Mouse (Mus musculus): Measurements from ENCODE around the gene Sptbn1. TPM values are rescaled to one million over a fixed set of nuclear protein-coding genes. Genes with fewer than 3 reads are reported as not detected.

The Sptbn1 gene
- polyA plus RNA-seq, 1 experiment from 2014 or later: 110 TPM

DNA sequence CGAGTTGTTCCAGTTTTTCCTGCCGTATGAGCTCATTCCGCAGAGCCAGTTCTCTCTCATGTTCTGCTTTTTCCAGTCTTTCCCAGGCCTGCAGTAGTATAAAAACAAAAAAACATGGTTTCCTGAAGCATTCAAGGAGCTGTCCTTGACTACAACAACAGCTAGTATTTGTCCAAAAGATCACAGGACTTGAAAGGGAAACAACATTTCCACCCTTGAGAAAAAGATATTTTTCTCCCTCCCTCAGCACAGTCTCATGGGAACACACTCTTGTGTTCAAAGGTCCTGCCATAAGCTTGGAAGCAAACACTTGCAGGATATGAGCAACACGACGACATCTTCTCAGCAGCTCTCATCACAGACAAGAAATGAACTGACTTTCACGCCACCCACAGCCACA is 124.9 kb downstream of the Sptbn1 start:
- Histone ChIP-seq H3K9me3 (replicated peaks; ENCODE audit: control insufficient read depth, low read length) (no peaks in the 10 kb centered on the region), H3K27ac (ENCODE audit: low read length) (no peak overlapping the region), H3K4me3 (replicated peaks; ENCODE audit: low read length) (no peak overlapping the region), H3K9ac (ENCODE audit: low read length) (no peak overlapping the region), H3K4me2 (ENCODE audit: low read depth, low read length) (no peak overlapping the region), H3K4me1 (ENCODE audit: control insufficient read depth, insufficient read depth, low read length) (no peaks in the 10 kb centered on the region), H3K27me3 (ENCODE audit: control insufficient read depth, insufficient read depth, low read length) (no peaks in the 10 kb centered on the region), H3K36me3 (ENCODE audit: control insufficient read depth, insufficient read depth, low read length) (peaks cover 41% of the 10 kb centered on the region)
- 76% methylated on average over 6 of the region's 6 CpGs for WGBS
- ATAC-seq (ENCODE audit: insufficient read depth, low FRiP score): no peak

DNA sequence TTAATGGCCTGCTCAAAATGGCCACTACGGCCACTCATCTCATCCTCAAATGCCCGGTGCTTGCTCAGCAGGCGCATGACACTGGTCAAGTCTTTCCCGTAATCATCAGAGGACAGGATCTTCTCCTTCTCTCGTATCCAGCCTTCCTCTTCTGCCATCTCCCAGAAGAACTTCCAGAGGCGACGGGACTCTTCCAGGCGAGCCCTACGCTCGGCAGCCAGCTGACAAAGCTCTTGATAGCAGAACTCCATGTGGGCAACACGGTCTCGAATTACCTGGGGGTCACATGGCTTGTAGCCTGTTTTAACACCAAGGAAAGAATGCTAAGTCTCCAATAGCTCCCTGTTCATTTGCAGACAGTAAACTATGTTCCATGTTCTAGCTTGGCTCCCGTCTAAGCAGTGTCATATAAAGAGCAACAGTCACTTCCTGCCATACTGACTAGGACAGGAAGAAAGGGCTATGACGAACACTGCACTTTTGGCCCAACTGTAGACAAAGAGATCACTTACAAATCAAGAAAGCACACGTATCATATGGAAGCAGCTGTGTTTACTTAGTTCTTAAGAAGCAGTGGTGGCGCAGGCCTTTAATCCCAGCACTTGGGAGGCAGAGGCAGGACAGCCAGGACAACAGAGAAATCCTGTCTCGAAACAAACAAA is 128.7 kb downstream of the Sptbn1 start:
- no peaks in the 10 kb centered on the region for H3K27me3 ChIP-seq (ENCODE audit: control insufficient read depth, insufficient read depth, low read length)
- ATAC-seq (ENCODE audit: insufficient read depth, low FRiP score): no peak
- H3K27ac ChIP-seq (ENCODE audit: low read length): no peak overlapping the region
- no peaks in the 10 kb centered on the region for H3K9me3 ChIP-seq (replicated peaks; ENCODE audit: control insufficient read depth, low read length)
- no peak overlapping the region for H3K9ac ChIP-seq (ENCODE audit: low read length)
- H3K4me2 ChIP-seq (ENCODE audit: low read depth, low read length): no peak overlapping the region
- WGBS: 66% methylated on average over 17 of the region's 17 CpGs
- H3K36me3 ChIP-seq (ENCODE audit: control insufficient read depth, insufficient read depth, low read length): peaks cover 50% of the 10 kb centered on the region
- no peak overlapping the region for H3K4me3 ChIP-seq (replicated peaks; ENCODE audit: low read length)
- H3K4me1 ChIP-seq (ENCODE audit: control insufficient read depth, insufficient read depth, low read length): no peaks in the 10 kb centered on the region

DNA sequence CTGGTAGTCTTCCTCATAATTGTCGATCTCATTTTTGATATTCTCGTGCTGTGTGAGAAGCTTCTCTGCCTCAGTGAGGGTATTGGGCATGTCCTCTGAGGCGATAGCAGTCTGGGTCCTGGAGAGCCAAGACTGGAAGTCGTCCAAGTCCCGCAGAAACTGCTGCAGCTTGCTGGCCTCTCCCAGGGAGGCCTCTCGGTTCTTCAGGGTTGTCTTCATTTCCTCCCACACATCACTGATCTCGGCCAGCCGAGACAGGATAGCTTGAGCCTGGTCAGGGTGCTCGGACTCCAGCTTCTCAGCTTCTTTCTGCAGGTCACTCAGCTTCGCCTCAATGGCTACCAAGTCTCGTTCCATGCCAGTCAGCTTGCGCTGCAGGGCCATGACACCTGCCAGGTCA is 130.9 kb downstream of the Sptbn1 start:
- WGBS: 71% methylated on average over 12 of the region's 12 CpGs
- no peak overlapping the region for H3K4me2 ChIP-seq (ENCODE audit: low read depth, low read length)
- no peak overlapping the region for H3K9ac ChIP-seq (ENCODE audit: low read length)
- ATAC-seq (ENCODE audit: insufficient read depth, low FRiP score): no peak
- no peaks in the 10 kb centered on the region for H3K4me1 ChIP-seq (ENCODE audit: control insufficient read depth, insufficient read depth, low read length)
- H3K36me3 ChIP-seq (ENCODE audit: control insufficient read depth, insufficient read depth, low read length): peaks cover 52% of the 10 kb centered on the region
- no peak overlapping the region for H3K27ac ChIP-seq (ENCODE audit: low read length)
- H3K4me3 ChIP-seq (replicated peaks; ENCODE audit: low read length): no peak overlapping the region
- H3K9me3 ChIP-seq (replicated peaks; ENCODE audit: control insufficient read depth, low read length): no peaks in the 10 kb centered on the region
- H3K27me3 ChIP-seq (ENCODE audit: control insufficient read depth, insufficient read depth, low read length): no peaks in the 10 kb centered on the region

DNA sequence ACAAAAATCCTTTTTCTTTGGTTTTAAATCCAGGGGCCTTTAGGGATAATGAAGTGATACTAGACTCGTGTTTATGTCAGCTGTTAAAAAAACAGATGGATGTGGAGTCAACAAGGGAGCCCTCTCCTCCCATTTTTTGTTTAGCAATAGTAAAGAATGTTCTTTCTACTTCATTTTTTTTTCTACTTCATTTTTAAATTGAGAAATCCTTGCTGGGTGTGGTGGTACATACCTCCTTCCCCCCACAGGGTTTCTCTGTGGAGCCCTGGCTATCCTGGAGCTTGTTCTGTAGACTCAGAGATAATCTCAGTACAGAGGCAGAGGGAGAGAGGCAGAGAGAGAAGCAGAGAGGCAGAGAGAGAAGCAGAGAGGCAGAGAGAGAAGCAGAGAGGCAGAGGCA is 133.9 kb downstream of the Sptbn1 start:
- WGBS: 57% methylated on average over 1 of the region's 1 CpGs
- H3K36me3 ChIP-seq (ENCODE audit: control insufficient read depth, insufficient read depth, low read length): peaks cover 42% of the 10 kb centered on the region
- no peak overlapping the region for H3K4me3 ChIP-seq (replicated peaks; ENCODE audit: low read length)
- no peak overlapping the region for H3K9ac ChIP-seq (ENCODE audit: low read length)
- no peak overlapping the region for H3K27ac ChIP-seq (ENCODE audit: low read length)
- H3K4me1 ChIP-seq (ENCODE audit: control insufficient read depth, insufficient read depth, low read length): no peaks in the 10 kb centered on the region
- no peaks in the 10 kb centered on the region for H3K9me3 ChIP-seq (replicated peaks; ENCODE audit: control insufficient read depth, low read length)
- H3K27me3 ChIP-seq (ENCODE audit: control insufficient read depth, insufficient read depth, low read length): no peaks in the 10 kb centered on the region
- no peak for ATAC-seq (ENCODE audit: insufficient read depth, low FRiP score)
- H3K4me2 ChIP-seq (ENCODE audit: low read depth, low read length): no peak overlapping the region

DNA sequence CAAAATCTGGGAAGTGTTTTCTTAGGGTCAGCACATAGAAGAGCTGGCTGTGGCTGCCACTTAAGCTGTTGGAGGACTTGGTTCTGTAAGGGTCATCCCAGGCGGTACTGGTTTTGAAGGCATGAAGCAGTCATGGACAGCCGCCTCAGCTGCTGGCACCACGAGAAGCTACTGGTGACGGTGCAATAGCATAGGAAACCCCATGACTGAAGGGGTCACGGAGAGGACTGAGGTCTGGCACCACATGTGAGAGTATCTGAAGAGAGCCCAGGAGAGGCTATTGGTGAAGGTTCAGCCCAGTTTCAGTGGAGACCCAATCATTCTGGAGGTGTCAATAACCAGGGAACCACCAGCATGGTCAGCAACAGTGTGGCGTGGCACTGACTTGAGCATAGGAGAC is 135.4 kb downstream of the Sptbn1 start:
- H3K36me3 ChIP-seq (ENCODE audit: control insufficient read depth, insufficient read depth, low read length): peaks cover 28% of the 10 kb centered on the region
- H3K27me3 ChIP-seq (ENCODE audit: control insufficient read depth, insufficient read depth, low read length): no peaks in the 10 kb centered on the region
- H3K4me3 ChIP-seq (replicated peaks; ENCODE audit: low read length): no peak overlapping the region
- H3K4me2 ChIP-seq (ENCODE audit: low read depth, low read length): no peak overlapping the region
- 94% methylated on average over 6 of the region's 6 CpGs for WGBS
- H3K9ac ChIP-seq (ENCODE audit: low read length): no peak overlapping the region
- ATAC-seq (ENCODE audit: insufficient read depth, low FRiP score): no peak
- H3K4me1 ChIP-seq (ENCODE audit: control insufficient read depth, insufficient read depth, low read length): no peaks in the 10 kb centered on the region
- no peak overlapping the region for H3K27ac ChIP-seq (ENCODE audit: low read length)
- no peaks in the 10 kb centered on the region for H3K9me3 ChIP-seq (replicated peaks; ENCODE audit: control insufficient read depth, low read length)

DNA sequence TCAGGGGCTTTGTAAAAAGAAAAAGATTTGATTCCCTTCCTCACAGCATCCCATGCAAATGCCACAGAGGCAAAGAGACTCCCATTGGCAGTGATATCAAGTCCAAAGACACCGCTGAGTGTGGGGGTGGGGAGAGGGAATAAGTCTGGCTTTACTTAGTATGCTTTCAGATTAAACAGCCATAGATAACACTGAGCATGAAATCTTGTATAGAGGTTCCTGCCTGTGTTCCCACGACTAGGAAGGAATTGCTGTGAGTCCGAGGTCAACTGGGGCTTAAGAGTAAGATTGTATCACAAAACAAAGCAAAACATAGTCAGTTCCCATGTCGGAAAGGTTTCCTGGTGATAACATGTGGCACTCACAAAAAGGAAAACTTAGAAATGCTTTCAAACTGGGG is 136.3 kb downstream of the Sptbn1 start:
- no peak for ATAC-seq (ENCODE audit: insufficient read depth, low FRiP score)
- no peak overlapping the region for H3K4me3 ChIP-seq (replicated peaks; ENCODE audit: low read length)
- H3K36me3 ChIP-seq (ENCODE audit: control insufficient read depth, insufficient read depth, low read length): peaks cover 25% of the 10 kb centered on the region
- no peak overlapping the region for H3K27ac ChIP-seq (ENCODE audit: low read length)
- no peaks in the 10 kb centered on the region for H3K9me3 ChIP-seq (replicated peaks; ENCODE audit: control insufficient read depth, low read length)
- WGBS: 75% methylated on average over 4 of the region's 4 CpGs
- H3K27me3 ChIP-seq (ENCODE audit: control insufficient read depth, insufficient read depth, low read length): no peaks in the 10 kb centered on the region
- H3K9ac ChIP-seq (ENCODE audit: low read length): no peak overlapping the region
- no peaks in the 10 kb centered on the region for H3K4me1 ChIP-seq (ENCODE audit: control insufficient read depth, insufficient read depth, low read length)
- no peak overlapping the region for H3K4me2 ChIP-seq (ENCODE audit: low read depth, low read length)

DNA sequence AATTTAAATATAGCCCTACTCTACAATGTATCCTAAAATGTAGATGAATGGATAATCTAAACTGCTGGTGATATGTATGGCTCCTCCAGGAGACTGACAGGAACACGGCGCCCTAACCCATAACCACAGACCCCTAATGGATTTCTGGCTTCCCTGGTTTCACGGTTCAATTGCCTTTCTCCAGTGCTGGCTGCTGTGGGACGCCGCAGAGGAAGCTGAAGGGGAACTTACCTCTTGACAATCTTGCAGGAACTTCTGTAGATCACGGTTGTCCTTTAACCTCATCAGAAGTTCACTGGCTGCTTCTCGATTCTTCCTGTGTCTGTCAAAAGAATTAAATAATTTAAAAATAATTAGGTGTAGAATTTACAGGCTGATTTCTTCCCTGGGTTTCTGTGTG is 138.6 kb downstream of the Sptbn1 start:
- WGBS: 85% methylated on average over 7 of the region's 7 CpGs
- Histone ChIP-seq H3K4me1 (ENCODE audit: control insufficient read depth, insufficient read depth, low read length) (no peaks in the 10 kb centered on the region), H3K36me3 (ENCODE audit: control insufficient read depth, insufficient read depth, low read length) (peaks cover 23% of the 10 kb centered on the region), H3K9ac (ENCODE audit: low read length) (no peak overlapping the region), H3K27ac (ENCODE audit: low read length) (no peak overlapping the region), H3K4me2 (ENCODE audit: low read depth, low read length) (no peak overlapping the region), H3K9me3 (replicated peaks; ENCODE audit: control insufficient read depth, low read length) (no peaks in the 10 kb centered on the region), H3K27me3 (ENCODE audit: control insufficient read depth, insufficient read depth, low read length) (no peaks in the 10 kb centered on the region), H3K4me3 (replicated peaks; ENCODE audit: low read length) (no peak overlapping the region)
- no peak for ATAC-seq (ENCODE audit: insufficient read depth, low FRiP score)

DNA sequence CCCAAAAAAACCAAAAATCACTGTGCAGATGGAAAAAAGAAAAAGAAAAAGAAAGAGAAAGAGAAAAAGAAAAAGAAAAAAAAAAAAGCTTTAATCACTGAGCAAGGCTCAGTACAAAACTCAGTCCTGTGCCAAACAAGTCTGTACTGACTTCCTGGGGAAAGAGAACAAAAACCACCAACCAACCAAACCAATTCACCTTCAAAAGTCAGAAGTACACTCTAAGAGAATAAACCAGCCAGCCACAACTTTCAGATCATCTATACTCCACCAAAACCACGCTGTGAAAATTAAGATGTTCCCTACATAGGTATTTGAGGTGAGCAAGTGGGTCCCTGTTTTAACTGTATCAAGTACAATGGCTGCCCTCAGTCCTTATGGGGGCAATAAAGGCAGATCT is 141.1 kb downstream of the Sptbn1 start:
- Histone ChIP-seq H3K27me3 (ENCODE audit: control insufficient read depth, insufficient read depth, low read length) (no peaks in the 10 kb centered on the region), H3K9me3 (replicated peaks; ENCODE audit: control insufficient read depth, low read length) (no peaks in the 10 kb centered on the region), H3K4me3 (replicated peaks; ENCODE audit: low read length) (no peak overlapping the region), H3K4me2 (ENCODE audit: low read depth, low read length) (no peak overlapping the region), H3K4me1 (ENCODE audit: control insufficient read depth, insufficient read depth, low read length) (no peaks in the 10 kb centered on the region), H3K9ac (ENCODE audit: low read length) (no peak overlapping the region), H3K36me3 (ENCODE audit: control insufficient read depth, insufficient read depth, low read length) (peaks cover 16% of the 10 kb centered on the region; the same call in 1 of the 2 replicates), H3K27ac (ENCODE audit: low read length) (no peak overlapping the region)
- 88% methylated on average over 1 of the region's 1 CpGs for WGBS
- no peak for ATAC-seq (ENCODE audit: insufficient read depth, low FRiP score)

DNA sequence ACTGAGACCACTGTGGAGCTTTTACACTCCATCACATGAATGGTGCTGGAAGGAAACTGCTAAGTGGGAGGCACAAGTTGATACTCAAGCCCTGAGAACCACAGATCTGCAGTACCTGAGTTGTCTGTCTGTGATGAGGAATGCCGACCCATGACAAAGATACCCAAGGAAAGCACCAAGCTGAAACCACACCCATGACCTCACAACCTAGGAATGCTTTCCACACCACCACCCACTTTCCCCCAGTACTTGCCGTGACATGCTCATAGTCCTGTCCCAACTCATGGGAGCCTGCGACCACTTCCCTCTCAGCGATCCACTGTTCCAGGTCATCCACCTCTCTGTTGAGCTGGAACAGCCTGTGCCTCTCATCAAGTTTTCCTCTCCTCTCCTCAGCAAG is 149.9 kb downstream of the Sptbn1 start:
- no peak overlapping the region for H3K27ac ChIP-seq (ENCODE audit: low read length)
- no peaks in the 10 kb centered on the region for H3K27me3 ChIP-seq (ENCODE audit: control insufficient read depth, insufficient read depth, low read length)
- no peak overlapping the region for H3K9ac ChIP-seq (ENCODE audit: low read length)
- no peaks in the 10 kb centered on the region for H3K4me1 ChIP-seq (ENCODE audit: control insufficient read depth, insufficient read depth, low read length)
- WGBS: 84% methylated on average over 4 of the region's 4 CpGs
- no peak overlapping the region for H3K4me2 ChIP-seq (ENCODE audit: low read depth, low read length)
- no peaks in the 10 kb centered on the region for H3K9me3 ChIP-seq (replicated peaks; ENCODE audit: control insufficient read depth, low read length)
- no peak overlapping the region for H3K4me3 ChIP-seq (replicated peaks; ENCODE audit: low read length)
- peaks cover 39% of the 10 kb centered on the region for H3K36me3 ChIP-seq (ENCODE audit: control insufficient read depth, insufficient read depth, low read length)
- ATAC-seq (ENCODE audit: insufficient read depth, low FRiP score): no peak
